Mouse (Mus musculus) neural tube, embryonic 14.5 days (tissue): ENCODE results near the gene Ets1. TPM values are rescaled to one million over a fixed set of nuclear protein-coding genes. Genes with fewer than 3 reads are reported as not detected.

ENCODE experiments used
- ATAC-seq: fragments of 200-750 bp; cut with Nextera tagmentation; 2 replicates; pipeline ENCODE4 v1.8.0; 2017; ENCODE audit warnings: low read depth, mild to moderate bottlenecking, moderate TSS enrichment, moderate library complexity
- H3K27ac ChIP-seq: fragments of 300-500 bp; sonication (generic); 2 replicates; pipeline ENCODE4 v1.5.1; 2014; ENCODE audit warnings: low read depth, mild to moderate bottlenecking, control low read depth, low read length, moderate library complexity, mixed read lengths
- H3K27me3 ChIP-seq: fragments of 300-500 bp; sonication (generic); 2 replicates; pipeline ENCODE4 v1.6.1; 2014; ENCODE audit warnings: low read length; ENCODE audit not compliant: control insufficient read depth, insufficient read depth
- H3K36me3 ChIP-seq: fragments of 300-500 bp; sonication (generic); 2 replicates; pipeline ENCODE4 v1.6.1; 2014; ENCODE audit warnings: low read length, mixed read lengths; ENCODE audit not compliant: control insufficient read depth, insufficient read depth
- H3K4me1 ChIP-seq: fragments of 300-500 bp; sonication (generic); 2 replicates; pipeline ENCODE4 v1.6.1; 2014; ENCODE audit warnings: low read length; ENCODE audit not compliant: control insufficient read depth, insufficient read depth
- H3K4me2 ChIP-seq: fragments of 300-500 bp; sonication (generic); 2 replicates; pipeline ENCODE4 v1.6.1; 2014; ENCODE audit warnings: mild to moderate bottlenecking, low read depth, low read length, control low read depth
- H3K4me3 ChIP-seq: fragments of 300-500 bp; sonication (generic); 2 replicates; pipeline ENCODE4 v1.5.1; 2014; ENCODE audit warnings: low read depth, low read length, control low read depth, mixed read lengths
- H3K9ac ChIP-seq: fragments of 300-500 bp; sonication (generic); replicated peaks from 2 replicates; pipeline ENCODE4 v1.6.1; 2014; ENCODE audit warnings: low read depth, mild to moderate bottlenecking, control low read depth, low read length, mixed read lengths
- H3K9me3 ChIP-seq: fragments of 300-500 bp; sonication (generic); 2 replicates; pipeline ENCODE4 v1.6.1; 2016; ENCODE audit warnings: low read length; ENCODE audit not compliant: control insufficient read depth
- WGBS: fragments of 180-500 bp; shearing (Covaris S2); extraction: QIAGEN DNeasy Blood & Tissue Kit; methylation state at CpG from one replicate; pipeline ENCODE4 v1.1.7; 2014; 5-methylcytosine and 5-hydroxymethylcytosine counted together
- polyA plus RNA-seq: library from polyadenylated mRNA; unstranded; fragments of >200 nt; fragmentation: Nextera tagmentation; extraction: Ambion mirVana; gene quantifications from 2 replicates; pipeline ENCODE4 v1.2.1, GENCODE M21; 2014

The Ets1 gene
- polyA plus RNA-seq, 1 experiment from 2014 or later, result 11.6 TPM

GRCm38 (mm10) chr9:32724131-32724825, 88.3 kb downstream of the Ets1 start:
- H3K4me1 ChIP-seq, result no peaks in the 10 kb centered on the region

GRCm38 (mm10) chr9:32725902-32726301, 89.9 kb downstream of the Ets1 start:
- ATAC-seq, result no peak
- no peak overlapping the region for H3K27ac ChIP-seq
- H3K4me2 ChIP-seq, result no peak overlapping the region
- 90% methylated on average over 4 of the region's 4 CpGs for WGBS
- H3K27me3 ChIP-seq, result no peaks in the 10 kb centered on the region
- H3K9ac ChIP-seq, result no peak overlapping the region
- H3K36me3 ChIP-seq, result no peaks in the 10 kb centered on the region
- H3K4me3 ChIP-seq, result no peak overlapping the region
- H3K4me1 ChIP-seq, result no peaks in the 10 kb centered on the region
- no peaks in the 10 kb centered on the region for H3K9me3 ChIP-seq

More at GRCm38 (mm10) chr9:32724131-32724825, 88.3 kb downstream of the Ets1 start:
- WGBS, result 83% methylated on average over 7 of the region's 7 CpGs
- H3K4me3 ChIP-seq, result no peak overlapping the region
- no peaks in the 10 kb centered on the region for H3K9me3 ChIP-seq
- no peaks in the 10 kb centered on the region for H3K27me3 ChIP-seq
- ATAC-seq, result no peak
- H3K9ac ChIP-seq, result no peak overlapping the region
- no peak overlapping the region for H3K4me2 ChIP-seq
- no peak overlapping the region for H3K27ac ChIP-seq
- H3K36me3 ChIP-seq, result no peaks in the 10 kb centered on the region

- Histone ChIP-seq H3K36me3 (no peaks in the 10 kb centered on the region), H3K4me1 (no peaks in the 10 kb centered on the region), H3K9ac (no peak overlapping the region), H3K4me3 (no peak overlapping the region), H3K27me3 (no peaks in the 10 kb centered on the region), H3K9me3 (no peaks in the 10 kb centered on the region), H3K4me2 (no peak overlapping the region), H3K27ac (no peak overlapping the region)
- 86% methylated on average over 4 of the region's 4 CpGs for WGBS
- no peak for ATAC-seq
Observed at GRCm38 (mm10) chr9:32726595-32726994, 90.6 kb downstream of the Ets1 start.

GRCm38 (mm10) chr9:32727058-32727457, 91.0 kb downstream of the Ets1 start:
- Histone ChIP-seq H3K9me3 (no peaks in the 10 kb centered on the region), H3K27me3 (no peaks in the 10 kb centered on the region), H3K27ac (no peak overlapping the region), H3K36me3 (no peaks in the 10 kb centered on the region), H3K4me3 (no peak overlapping the region), H3K4me2 (no peak overlapping the region), H3K4me1 (no peaks in the 10 kb centered on the region), H3K9ac (no peak overlapping the region)
- WGBS, result 93% methylated on average over 2 of the region's 2 CpGs
- ATAC-seq, result no peak

- H3K9ac ChIP-seq, result no peak overlapping the region
- H3K36me3 ChIP-seq, result no peaks in the 10 kb centered on the region
- no peaks in the 10 kb centered on the region for H3K4me1 ChIP-seq
- no peaks in the 10 kb centered on the region for H3K27me3 ChIP-seq
- no peak overlapping the region for H3K4me2 ChIP-seq
- H3K4me3 ChIP-seq, result no peak overlapping the region
- no peaks in the 10 kb centered on the region for H3K9me3 ChIP-seq
- WGBS, result 74% methylated on average over 7 of the region's 7 CpGs
- no peak overlapping the region for H3K27ac ChIP-seq
- ATAC-seq, result no peak
Observed at GRCm38 (mm10) chr9:32728306-32728705, 92.3 kb downstream of the Ets1 start.

GRCm38 (mm10) chr9:32728806-32729205, 92.8 kb downstream of the Ets1 start:
- H3K4me3 ChIP-seq, result no peak overlapping the region
- no peak overlapping the region for H3K9ac ChIP-seq
- WGBS, result 64% methylated on average over 4 of the region's 4 CpGs
- no peak for ATAC-seq
- H3K27me3 ChIP-seq, result no peaks in the 10 kb centered on the region
- H3K4me2 ChIP-seq, result no peak overlapping the region
- H3K27ac ChIP-seq, result no peak overlapping the region
- H3K9me3 ChIP-seq, result no peaks in the 10 kb centered on the region
- H3K4me1 ChIP-seq, result no peaks in the 10 kb centered on the region
- no peaks in the 10 kb centered on the region for H3K36me3 ChIP-seq

- no peaks in the 10 kb centered on the region for H3K27me3 ChIP-seq
- no peaks in the 10 kb centered on the region for H3K4me1 ChIP-seq
- ATAC-seq, result no peak
- no peak overlapping the region for H3K4me2 ChIP-seq
- H3K27ac ChIP-seq, result no peak overlapping the region
- H3K36me3 ChIP-seq, result no peaks in the 10 kb centered on the region
- H3K9me3 ChIP-seq, result no peaks in the 10 kb centered on the region
- 86% methylated on average over 4 of the region's 4 CpGs for WGBS
- no peak overlapping the region for H3K4me3 ChIP-seq
- no peak overlapping the region for H3K9ac ChIP-seq
Observed at GRCm38 (mm10) chr9:32729207-32729606, 93.2 kb downstream of the Ets1 start.

- Histone ChIP-seq H3K9ac (no peak overlapping the region), H3K27me3 (no peaks in the 10 kb centered on the region), H3K9me3 (no peaks in the 10 kb centered on the region), H3K27ac (no peak overlapping the region), H3K4me2 (no peak overlapping the region), H3K4me3 (no peak overlapping the region), H3K36me3 (no peaks in the 10 kb centered on the region), H3K4me1 (no peaks in the 10 kb centered on the region)
- ATAC-seq, result no peak
- 91% methylated on average over 9 of the region's 9 CpGs for WGBS
Observed at GRCm38 (mm10) chr9:32730001-32730655, 94.1 kb downstream of the Ets1 start.
